Mouse (Mus musculus) CH12.LX (cell line): ENCODE results near the gene Fbxo42.

Source experiments
- CTCF ChIP-seq, 2 experiments: IDR thresholded peaks in 1 of 2; conservative IDR thresholded peaks in 1 of 2; 2 replicates each; pipeline ENCODE4 v1.5.1; 2011 to 2012; ENCODE audit warnings: low read depth in 2 of 2, low read length in 2 of 2, improper control_type of control experiment in 1 of 2, inconsistent platforms in 1 of 2, mild to moderate bottlenecking in 1 of 2, moderate library complexity in 1 of 2
- E2F4 ChIP-seq: IDR thresholded peaks from 2 replicates; pipeline ENCODE4 v1.6.1; 2011; ENCODE audit warnings: low read depth, low read length, improper control_type of control experiment; ENCODE audit not compliant: insufficient replicate concordance
- EP300 ChIP-seq: IDR thresholded peaks from 2 replicates; pipeline ENCODE4 v1.6.1; 2011; ENCODE audit warnings: low read length, improper control_type of control experiment
- GABPA ChIP-seq: IDR thresholded peaks from 2 replicates; pipeline ENCODE4 v1.6.1; 2012; ENCODE audit warnings: low read depth, low read length, improper control_type of control experiment, inconsistent platforms; ENCODE audit not compliant: insufficient replicate concordance
- HCFC1 ChIP-seq: IDR thresholded peaks from 2 replicates; pipeline ENCODE4 v1.6.1; 2012; ENCODE audit warnings: low read depth, mild to moderate bottlenecking, inconsistent platforms, low read length, improper control_type of control experiment
- MAX ChIP-seq: IDR thresholded peaks from 2 replicates; pipeline ENCODE4 v1.6.1; 2011; ENCODE audit warnings: low read length, improper control_type of control experiment
- POLR2A ChIP-seq: IDR thresholded peaks from 2 replicates; pipeline ENCODE4 v1.6.1; 2011; ENCODE audit warnings: low read depth, mild to moderate bottlenecking, improper control_type of control experiment, low read length
- ZC3H11A ChIP-seq: IDR thresholded peaks from 2 replicates; pipeline ENCODE4 v1.6.1; 2012; ENCODE audit warnings: low read depth, mild to moderate bottlenecking, inconsistent platforms, low read length, improper control_type of control experiment
- ZNF384 ChIP-seq: IDR thresholded peaks from 2 replicates; pipeline ENCODE4 v1.6.1; 2012; ENCODE audit warnings: low read depth, low read length, improper control_type of control experiment, inconsistent platforms

- no peak for TF ChIP-seq CTCF (conservative IDR thresholded peaks at IDR 0.05 in 1 of 2, IDR thresholded peaks at IDR 0.05 in 1 of 2; ENCODE audit: low read depth in 2 of 2, low read length in 2 of 2)
- no peak for TF ChIP-seq ZNF384
- TF ChIP-seq ZC3H11A, result no peak
- TF ChIP-seq POLR2A, result no peak
- no peak for TF ChIP-seq EP300
- TF ChIP-seq GABPA, result no peak
- TF ChIP-seq HCFC1, result no peak
- no peak for TF ChIP-seq MAX
- TF ChIP-seq E2F4, result no peak
Observed at GRCm38 (mm10) chr4:141101291-141101690, 46.4 kb upstream of the Fbxo42 start.
